Mouse (Mus musculus) limb, embryonic 15.5 days (tissue): ENCODE measurements around the gene Gm6408. TPM values are rescaled to one million over a fixed set of nuclear protein-coding genes. Genes with fewer than 3 reads are reported as not detected.
"Not testable (repeated sequence)": the region's sequence is repeated elsewhere in the genome, so short reads cannot be mapped to it uniquely, and the experiment has no call there.

ENCODE experiments used
- ATAC-seq: fragments of 200-750 bp; cut with Nextera tagmentation; 2 replicates; pipeline ENCODE4 v1.8.0; 2017; ENCODE audit warnings: low read depth, moderate TSS enrichment; ENCODE audit not compliant: insufficient number of reproducible peaks, low FRiP score, low TSS enrichment
- H3K27ac ChIP-seq: fragments of 300-500 bp; sonication (generic); 2 replicates; pipeline ENCODE4 v1.5.1; 2015; ENCODE audit warnings: moderate library complexity, mild to moderate bottlenecking, inconsistent platforms
- H3K27me3 ChIP-seq: fragments of 300-500 bp; sonication (generic); 2 replicates; pipeline ENCODE4 v1.6.1; 2015; ENCODE audit warnings: inconsistent platforms
- H3K36me3 ChIP-seq: fragments of 300-500 bp; sonication (generic); 2 replicates; pipeline ENCODE4 v1.6.1; 2015; ENCODE audit warnings: inconsistent platforms
- H3K4me1 ChIP-seq: fragments of 300-500 bp; sonication (generic); 2 replicates; pipeline ENCODE4 v1.6.1; 2015; ENCODE audit warnings: inconsistent platforms
- H3K4me2 ChIP-seq: fragments of 300-500 bp; sonication (generic); 2 replicates; pipeline ENCODE4 v1.6.1; 2015; ENCODE audit warnings: mild to moderate bottlenecking, inconsistent platforms
- H3K4me3 ChIP-seq: fragments of 300-500 bp; sonication (generic); 2 replicates; pipeline ENCODE4 v1.5.1; 2015; ENCODE audit warnings: mild to moderate bottlenecking, inconsistent platforms
- H3K9ac ChIP-seq: fragments of 300-500 bp; sonication (generic); 2 replicates; pipeline ENCODE4 v1.6.1; 2015; ENCODE audit warnings: inconsistent platforms
- H3K9me3 ChIP-seq: fragments of 300-500 bp; sonication (generic); 2 replicates; pipeline ENCODE4 v1.6.1; 2016; ENCODE audit warnings: inconsistent platforms
- WGBS: fragments of 180-500 bp; shearing (Covaris S2); methylation state at CpG from one replicate; pipeline ENCODE4 v1.1.7; 2015; 5-methylcytosine and 5-hydroxymethylcytosine counted together
- polyA plus RNA-seq: library from polyadenylated mRNA; unstranded; fragments of >200 nt; fragmentation: Nextera tagmentation; extraction: Ambion mirVana; gene quantifications from 2 replicates; pipeline ENCODE4 v1.2.1, GENCODE M21; 2015

Gm6408 gene
- polyA plus RNA-seq, 1 experiment from 2014 or later, result not detected

GRCm38 (mm10) chr5:146468311-146468710 lies 13.5 kb upstream of the Gm6408 start:
- H3K27ac ChIP-seq, result no peak overlapping the region
- H3K4me1 ChIP-seq, result no peaks in the 10 kb centered on the region
- ATAC-seq, result no peak
- H3K36me3 ChIP-seq, result no peaks in the 10 kb centered on the region
- H3K27me3 ChIP-seq, result no peaks in the 10 kb centered on the region
- 90% methylated on average over 9 of the region's 9 CpGs for WGBS
- no peak overlapping the region for H3K4me2 ChIP-seq
- H3K4me3 ChIP-seq, result no peak overlapping the region
- no peak overlapping the region for H3K9ac ChIP-seq
- no peaks in the 10 kb centered on the region for H3K9me3 ChIP-seq

GRCm38 (mm10) chr5:146470821-146471220 lies 10.9 kb upstream of the Gm6408 start:
- no peak overlapping the region for H3K4me3 ChIP-seq
- H3K27ac ChIP-seq, result no peak overlapping the region
- no peak for ATAC-seq
- H3K4me2 ChIP-seq, result no peak overlapping the region
- no peaks in the 10 kb centered on the region for H3K27me3 ChIP-seq
- no peaks in the 10 kb centered on the region for H3K4me1 ChIP-seq
- no peak overlapping the region for H3K9ac ChIP-seq
- 84% methylated on average over 9 of the region's 9 CpGs for WGBS
- no peaks in the 10 kb centered on the region for H3K36me3 ChIP-seq
- H3K9me3 ChIP-seq, result no peaks in the 10 kb centered on the region

- Histone ChIP-seq H3K4me1 (no peaks in the 10 kb centered on the region), H3K9ac (no peak overlapping the region), H3K9me3 (no peaks in the 10 kb centered on the region), H3K36me3 (no peaks in the 10 kb centered on the region), H3K27ac (no peak overlapping the region), H3K4me2 (no peak overlapping the region), H3K27me3 (no peaks in the 10 kb centered on the region), H3K4me3 (no peak overlapping the region)
- WGBS, result 88% methylated on average over 5 of the region's 5 CpGs
- ATAC-seq, result no peak
Measured at GRCm38 (mm10) chr5:146471311-146471710, 10.5 kb upstream of the Gm6408 start.

GRCm38 (mm10) chr5:146471821-146472220 lies 9.9 kb upstream of the Gm6408 start:
- ATAC-seq, result no peak
- Histone ChIP-seq H3K27ac (no peak overlapping the region), H3K4me3 (no peak overlapping the region), H3K9ac (no peak overlapping the region), H3K4me2 (no peak overlapping the region), H3K36me3 (no peaks in the 10 kb centered on the region), H3K4me1 (no peaks in the 10 kb centered on the region), H3K27me3 (no peaks in the 10 kb centered on the region), H3K9me3 (no peaks in the 10 kb centered on the region)
- 88% methylated on average over 12 of the region's 12 CpGs for WGBS

GRCm38 (mm10) chr5:146479564-146479963 lies 2.2 kb upstream of the Gm6408 start:
- H3K9me3 ChIP-seq, H3K27ac ChIP-seq, H3K4me3 ChIP-seq, H3K4me2 ChIP-seq, H3K36me3 ChIP-seq, H3K4me1 ChIP-seq, H3K27me3 ChIP-seq, ATAC-seq, H3K9ac ChIP-seq: not testable (repeated sequence)
- WGBS, result 8% methylated on average over 4 of the region's 4 CpGs

- not testable (repeated sequence) for H3K4me2 ChIP-seq, H3K9ac ChIP-seq
Measured at GRCm38 (mm10) chr5:146488959-146489358, 7.2 kb downstream of the Gm6408 start.

GRCm38 (mm10) chr5:146491063-146491462 lies 9.3 kb downstream of the Gm6408 start, which contains the start of gene Gm6370:
Gm6370 (plus strand) TSS chr5:146491363.
- H3K4me1 ChIP-seq, H3K4me2 ChIP-seq, H3K27me3 ChIP-seq, H3K27ac ChIP-seq, H3K36me3 ChIP-seq, ATAC-seq, H3K4me3 ChIP-seq, H3K9ac ChIP-seq, H3K9me3 ChIP-seq: not testable (repeated sequence)
- no CpG with 5 or more reads among the region's 5 CpGs for WGBS

More at GRCm38 (mm10) chr5:146488959-146489358, 7.2 kb downstream of the Gm6408 start:
- H3K27ac ChIP-seq, ATAC-seq, H3K27me3 ChIP-seq, H3K9me3 ChIP-seq, H3K4me3 ChIP-seq, H3K4me1 ChIP-seq, H3K36me3 ChIP-seq: not testable (repeated sequence)
- WGBS, result 11% methylated on average over 3 of the region's 4 CpGs

GRCm38 (mm10) chr5:146502099-146502498 lies 20.3 kb downstream of the Gm6408 start, which contains the start of gene 4930449I24Rik:
4930449I24Rik (plus strand) TSS chr5:146502399.
- H3K9me3 ChIP-seq, H3K4me3 ChIP-seq, H3K4me1 ChIP-seq, H3K4me2 ChIP-seq, H3K27me3 ChIP-seq, H3K36me3 ChIP-seq, H3K9ac ChIP-seq, H3K27ac ChIP-seq, ATAC-seq: not testable (repeated sequence)
- WGBS, result no CpG with 5 or more reads among the region's 5 CpGs

GRCm38 (mm10) chr5:146513823-146514222 lies 32.1 kb downstream of the Gm6408 start, which contains the start of gene Gm3402:
Gm3402 (plus strand) TSS chr5:146514123.
- H3K36me3 ChIP-seq, ATAC-seq: not testable (repeated sequence)
- WGBS, result 83% methylated on average over 2 of the region's 5 CpGs

GRCm38 (mm10) chr5:146525501-146525900 lies 43.7 kb downstream of the Gm6408 start, which contains the start of gene Gm3404:
Gm3404 (plus strand) TSS chr5:146525801.
- 94% methylated on average over 3 of the region's 3 CpGs for WGBS
- not testable (repeated sequence) for H3K9me3 ChIP-seq, H3K4me2 ChIP-seq, H3K27ac ChIP-seq, H3K4me3 ChIP-seq, ATAC-seq, H3K36me3 ChIP-seq, H3K4me1 ChIP-seq, H3K9ac ChIP-seq, H3K27me3 ChIP-seq

More at GRCm38 (mm10) chr5:146513823-146514222, 32.1 kb downstream of the Gm6408 start, which contains the start of gene Gm3402:
- not testable (repeated sequence) for H3K27me3 ChIP-seq, H3K9me3 ChIP-seq, H3K4me3 ChIP-seq, H3K4me1 ChIP-seq, H3K4me2 ChIP-seq, H3K9ac ChIP-seq, H3K27ac ChIP-seq

Other genes with a start within 250 kb of the Gm6408 start
- 1.6 and 2.6 TPM in 2 replicates for gene Wasf3, start 97.0 kb upstream of the Gm6408 start, polyA plus RNA-seq
- not detected in 2 replicates for gene Gm6370, start 9.4 kb downstream of the Gm6408 start, polyA plus RNA-seq
- gene 4930449I24Rik, start 20.4 kb downstream of the Gm6408 start, polyA plus RNA-seq, result not detected in 2 replicates
- not detected in 2 replicates for gene Gm3402, start 32.2 kb downstream of the Gm6408 start, polyA plus RNA-seq
- gene Gm3404, start 43.8 kb downstream of the Gm6408 start, polyA plus RNA-seq, result not detected in 2 replicates
- gene Gm3409, start 55.7 kb downstream of the Gm6408 start, polyA plus RNA-seq, result not detected in 2 replicates
- gene Gm3415, start 74.2 kb downstream of the Gm6408 start, polyA plus RNA-seq, result not detected in 2 replicates
- gene Gpr12, start 103.3 kb downstream of the Gm6408 start, polyA plus RNA-seq, result 0.19 and 0.22 TPM in 2 replicates